Mouse (Mus musculus) liver, embryonic 14.5 days (tissue): ENCODE measurements around the gene Limk2. TPM values are rescaled to one million over a fixed set of nuclear protein-coding genes. Genes with fewer than 3 reads are reported as not detected.

Experiments
- ATAC-seq: fragments of 200-750 bp; cut with Nextera tagmentation; 2 replicates; pipeline ENCODE4 v1.8.0; 2017; ENCODE audit warnings: moderate number of reproducible peaks, mild to moderate bottlenecking, moderate library complexity; ENCODE audit not compliant: insufficient read depth
- DNase-seq, 3 experiments: peaks; one replicate each; pipeline ENCODE4 v3.0.0-alpha.2; 2012 to 2013; ENCODE audit warnings: low read depth in 3 of 3, low spot score in 3 of 3
- H3K27ac ChIP-seq: fragments of 300-500 bp; sonication (generic); 2 replicates; pipeline ENCODE4 v1.5.1; 2014; ENCODE audit warnings: moderate library complexity, mild to moderate bottlenecking, control low read depth, inconsistent platforms
- H3K27me3 ChIP-seq: fragments of 300-500 bp; sonication (generic); 2 replicates; pipeline ENCODE4 v1.6.1; 2014; ENCODE audit warnings: mild to moderate bottlenecking, low read length, moderate library complexity; ENCODE audit not compliant: control insufficient read depth, insufficient read depth
- H3K36me3 ChIP-seq: fragments of 300-500 bp; sonication (generic); replicated peaks from 2 replicates; pipeline ENCODE4 v1.6.1; 2014; ENCODE audit warnings: low read depth; ENCODE audit not compliant: control insufficient read depth, insufficient read depth
- H3K4me1 ChIP-seq, 2 experiments: fragments of 200-500 bp in 1 of 2; fragments of 300-500 bp in 1 of 2; sonication (generic) in 1 of 2; replicated peaks; 2 replicates each; pipeline ENCODE4 v1.6.1; 2012 to 2014; ENCODE audit warnings: antibody characterized with exemption in 1 of 2, inconsistent platforms in 1 of 2, low read length in 1 of 2; ENCODE audit not compliant: control insufficient read depth in 2 of 2, insufficient read depth in 2 of 2
- H3K4me2 ChIP-seq: fragments of 300-500 bp; sonication (generic); 2 replicates; pipeline ENCODE4 v1.6.1; 2014; ENCODE audit warnings: low read depth, mild to moderate bottlenecking, control low read depth, moderate library complexity
- H3K4me3 ChIP-seq, 2 experiments: fragments of 200-500 bp in 1 of 2; fragments of 300-500 bp in 1 of 2; sonication (generic) in 1 of 2; 2 replicates each; pipeline ENCODE4 v1.5.1; 2012 to 2014; ENCODE audit warnings: low read depth in 2 of 2, low read length in 2 of 2, mild to moderate bottlenecking in 2 of 2, control low read depth in 1 of 2, inconsistent platforms in 1 of 2, moderate library complexity in 1 of 2; ENCODE audit not compliant: insufficient read depth in 1 of 2
- H3K9ac ChIP-seq: fragments of 300-500 bp; sonication (generic); replicated peaks from 2 replicates; pipeline ENCODE4 v1.6.1; 2014; ENCODE audit warnings: mild to moderate bottlenecking, control low read depth, moderate library complexity
- H3K9me3 ChIP-seq: fragments of 300-500 bp; sonication (generic); 2 replicates; pipeline ENCODE4 v1.6.1; 2016; ENCODE audit warnings: low read length, mixed read lengths; ENCODE audit not compliant: control insufficient read depth
- CTCF ChIP-seq: IDR thresholded peaks from 2 replicates; pipeline ENCODE4 v1.5.1; 2016; ENCODE audit warnings: antibody characterized with exemption, low read depth, control low read depth
- EP300 ChIP-seq: IDR thresholded peaks from 2 replicates; pipeline ENCODE4 v1.6.1; 2016; ENCODE audit warnings: antibody characterized with exemption, low read depth
- WGBS: fragments of 180-500 bp; shearing (Covaris S2); extraction: QIAGEN DNeasy Blood & Tissue Kit; methylation state at CpG from one replicate; pipeline ENCODE4 v1.1.7; 2014; ENCODE audit not compliant: insufficient replicate concordance; 5-methylcytosine and 5-hydroxymethylcytosine counted together
- polyA plus RNA-seq, 2 experiments: library from polyadenylated mRNA; depleted of rRNA in 1 of 2; stranded (reverse) in 1 of 2; unstranded in 1 of 2; fragments of >200 nt; fragmentation: Nextera tagmentation in 1 of 2; extraction: Ambion mirVana in 1 of 2; gene quantifications; 2 replicates each; pipeline versions ENCODE4 v1.2.1 to v1.2.3; 2012 to 2014

Gene Limk2
- polyA plus RNA-seq, 2 experiments: 7.0 to 7.1 TPM

- peak overlapping the region; percentile 73 for H3K27ac ChIP-seq
- ATAC-seq: peak; percentile 7; the same call in 1 of the 2 replicates
Measured at GRCm38 (mm10) chr11:3452769-3453168, 43.8 kb upstream of the Limk2 start.

GRCm38 (mm10) chr11:3452167-3452639 is 43.2 kb upstream of the Limk2 start, which contains the start of gene Rnf185:
Rnf185 (minus strand) TSS chr11:3452363.
- Histone ChIP-seq H3K4me3 (peak within 1 kb of the TSS; percentile 70 to 88), H3K27ac (peak within 1 kb of the TSS; percentile 73), H3K4me2 (peak within 1 kb of the TSS; percentile 98), H3K36me3 (no peaks in the 10 kb centered on the region), H3K9me3 (no peaks in the 10 kb centered on the region), H3K27me3 (no peaks in the 10 kb centered on the region), H3K9ac (peak within 1 kb of the TSS; percentile 81), H3K4me1 (peaks cover 4 to 12% of the 10 kb centered on the region in 2 experiments)
- TF ChIP-seq EP300: no peak
- 0 out of 2 replicates have a peak, but pooled peaks have one; percentile 0 for TF ChIP-seq CTCF
- under 1% methylated on average over 45 of the region's 45 CpGs for WGBS
- peak; percentile 92 to 93 (median 92) for DNase-seq
- peak; percentile 98 for ATAC-seq

More at GRCm38 (mm10) chr11:3452769-3453168, 43.8 kb upstream of the Limk2 start:
- Histone ChIP-seq H3K27me3 (no peaks in the 10 kb centered on the region), H3K4me1 (peaks cover 4 to 16% of the 10 kb centered on the region in 2 experiments), H3K4me3 (peak overlapping the region; percentile 70 to 88), H3K9ac (peak overlapping the region; percentile 72), H3K9me3 (no peaks in the 10 kb centered on the region), H3K4me2 (peak overlapping the region; percentile 98), H3K36me3 (no peaks in the 10 kb centered on the region)
- TF ChIP-seq EP300 (no peak), CTCF (no peak)
- no peak for DNase-seq
- 2% methylated on average over 9 of the region's 9 CpGs for WGBS

GRCm38 (mm10) chr11:3451701-3452163 is 42.7 kb upstream of the Limk2 start:
- TF ChIP-seq EP300 (no peak), CTCF (no peak)
- ATAC-seq: peak; percentile 53
- Histone ChIP-seq H3K4me3 (peak overlapping the region; percentile 70 to 88), H3K27ac (peak overlapping the region; percentile 71), H3K9ac (peak overlapping the region; percentile 81), H3K27me3 (no peaks in the 10 kb centered on the region), H3K9me3 (no peaks in the 10 kb centered on the region), H3K4me1 (peaks cover 4 to 12% of the 10 kb centered on the region in 2 experiments), H3K36me3 (no peaks in the 10 kb centered on the region), H3K4me2 (peak overlapping the region; percentile 98)
- DNase-seq: peak in 1 of 3 experiments; percentile 32
- WGBS: under 1% methylated on average over 20 of the region's 20 CpGs

- Histone ChIP-seq H3K9ac (no peak overlapping the region), H3K36me3 (no peaks in the 10 kb centered on the region), H3K4me2 (no peak overlapping the region), H3K4me1 (0 out of 4 replicates have a peak, but pooled peaks cover 0 to 3% of the 10 kb centered on the region in 2 experiments), H3K4me3 (no peak overlapping the region), H3K9me3 (no peaks in the 10 kb centered on the region), H3K27me3 (no peaks in the 10 kb centered on the region), H3K27ac (no peak overlapping the region)
- 42% methylated on average over 8 of the region's 8 CpGs for WGBS
- TF ChIP-seq EP300 (no peak; the same call in 1 of the 2 replicates), CTCF (no peak)
- no peak for ATAC-seq
- DNase-seq: no peak
Measured at GRCm38 (mm10) chr11:3444875-3445274, 35.9 kb upstream of the Limk2 start.

GRCm38 (mm10) chr11:3443091-3443490 is 34.1 kb upstream of the Limk2 start:
- Histone ChIP-seq H3K27me3 (no peaks in the 10 kb centered on the region), H3K36me3 (no peaks in the 10 kb centered on the region), H3K4me3 (no peak overlapping the region), H3K9ac (no peak overlapping the region), H3K9me3 (no peaks in the 10 kb centered on the region), H3K27ac (no peak overlapping the region), H3K4me2 (no peak overlapping the region), H3K4me1 (0 out of 4 replicates have a peak, but pooled peaks cover 0 to 3% of the 10 kb centered on the region in 2 experiments)
- ATAC-seq (no peak), DNase-seq (no peak)
- TF ChIP-seq EP300 (no peak), CTCF (no peak)
- WGBS: 81% methylated on average over 2 of the region's 2 CpGs
